Mouse (Mus musculus) testis, postnatal 14 days (tissue): ENCODE measurements around the gene Ccsap.

Experiments
- DNase-seq: peaks from one replicate; pipeline ENCODE4 v3.0.0; 2021; ENCODE audit warnings: low spot score

Ccsap gene

GRCm38 (mm10) chr8:123880271-123880670, 20.3 kb upstream of the Ccsap start:
- DNase-seq = no peak

DNA sequence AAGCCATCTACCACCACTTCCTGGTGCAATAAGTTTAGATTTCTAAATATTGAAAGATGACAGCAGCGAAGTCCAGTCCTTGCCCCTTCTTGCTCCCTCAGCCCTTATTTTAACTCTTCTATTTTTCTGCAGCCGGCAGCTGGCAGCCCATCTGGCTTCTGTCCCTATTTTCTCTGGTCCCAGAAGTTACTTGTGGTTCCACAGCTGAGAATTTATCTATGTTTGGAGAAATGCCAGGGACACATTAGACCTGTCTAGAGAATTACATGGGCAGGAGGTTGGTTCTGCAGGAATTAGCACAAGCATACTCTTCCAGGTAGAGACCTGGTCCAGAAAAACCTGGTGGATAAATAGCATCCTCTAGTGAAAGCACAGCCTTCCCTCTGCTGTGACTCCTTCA, 17.9 kb upstream of the Ccsap start:
- DNase-seq = no peak

- no peak for DNase-seq
These were observed 14.3 kb upstream of the Ccsap start for GRCm38 (mm10) chr8:123874324-123874723.

GRCm38 (mm10) chr8:123873364-123873763, 13.4 kb upstream of the Ccsap start:
- no peak for DNase-seq

DNA sequence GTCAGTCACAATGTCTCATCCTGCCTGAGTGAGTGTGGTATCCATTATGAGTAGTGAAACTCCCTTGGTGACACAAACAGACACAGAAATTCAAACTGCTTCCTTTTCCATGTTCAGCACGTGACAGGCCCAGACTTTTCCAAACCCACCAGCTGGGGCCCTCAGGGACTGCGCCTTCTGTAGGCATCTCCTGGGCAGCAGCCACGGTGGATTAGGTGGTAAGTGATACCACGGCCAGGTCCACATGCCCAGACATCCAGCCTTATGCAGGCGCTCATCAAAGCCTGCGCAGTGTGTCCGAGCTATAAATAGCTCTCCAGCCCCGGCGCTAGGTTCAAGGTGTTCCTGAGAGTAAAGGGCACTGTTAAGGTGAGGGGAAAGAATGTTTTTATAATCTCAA, 12.0 kb upstream of the Ccsap start:
- no peak for DNase-seq

DNA sequence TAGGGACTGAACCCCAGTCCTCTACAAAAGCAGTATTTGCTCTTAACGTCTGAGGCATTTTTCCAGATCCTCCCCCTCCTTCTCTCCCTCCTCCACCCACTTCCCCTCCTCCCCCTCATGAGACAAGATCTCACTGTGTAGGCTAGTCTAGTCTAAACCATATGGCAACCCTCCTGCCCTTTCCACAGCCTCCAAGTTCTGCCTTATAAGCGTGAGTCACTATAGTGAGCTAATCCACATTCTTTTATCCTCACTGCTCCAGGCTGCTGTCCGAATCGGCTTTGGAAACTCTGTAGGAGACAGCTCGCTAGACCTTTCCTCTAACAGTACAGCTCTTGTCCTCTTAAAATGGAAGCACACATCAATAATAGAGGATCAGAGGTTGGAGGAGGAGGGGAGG, 7.0 kb upstream of the Ccsap start:
- DNase-seq = no peak

- DNase-seq = no peak
These were observed 5.8 kb upstream of the Ccsap start for GRCm38 (mm10) chr8:123865786-123866185.

DNA sequence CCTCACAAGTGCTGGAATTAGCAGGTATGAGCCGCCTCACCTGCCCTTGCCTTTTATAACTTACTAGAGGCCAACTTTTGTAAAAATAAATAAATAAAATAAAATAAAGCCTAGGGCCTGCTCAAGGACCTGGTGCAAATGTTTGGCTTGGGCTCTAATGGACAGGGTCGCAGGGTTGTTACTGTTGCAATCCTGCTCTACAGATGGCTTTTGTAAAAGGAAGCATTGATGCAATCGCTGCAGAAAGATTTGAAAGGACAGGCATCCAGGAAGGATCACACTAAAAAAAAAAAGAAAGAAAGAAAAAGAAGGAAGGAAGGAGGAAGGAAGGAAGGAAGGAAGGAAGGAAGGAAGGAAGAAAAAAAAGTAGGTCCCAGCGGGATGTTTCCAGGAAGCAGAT, 377 bp upstream of the Ccsap start:
- DNase-seq = no peak

- peak; percentile 82 for DNase-seq
These were observed 915 bp downstream of the Ccsap start for GRCm38 (mm10) chr8:123858941-123859647.

DNA sequence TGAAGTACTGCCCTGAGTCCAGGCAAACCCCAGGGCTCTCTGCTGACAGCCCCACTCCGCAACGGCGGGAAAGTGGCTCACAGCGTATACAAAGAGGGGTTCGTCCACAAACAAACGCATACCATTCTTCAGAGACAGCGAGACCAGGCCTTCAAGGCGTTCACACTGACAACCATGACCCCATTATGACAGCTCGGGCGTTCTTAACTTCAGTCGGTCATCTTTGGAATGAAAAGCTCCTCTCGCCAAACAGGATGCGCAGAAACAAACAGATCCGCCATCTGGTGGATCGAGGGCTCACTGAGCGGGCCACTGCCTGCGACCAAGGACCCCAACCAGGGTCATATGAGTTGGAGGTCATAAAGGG, 1.5 kb downstream of the Ccsap start:
- DNase-seq = no peak

DNA sequence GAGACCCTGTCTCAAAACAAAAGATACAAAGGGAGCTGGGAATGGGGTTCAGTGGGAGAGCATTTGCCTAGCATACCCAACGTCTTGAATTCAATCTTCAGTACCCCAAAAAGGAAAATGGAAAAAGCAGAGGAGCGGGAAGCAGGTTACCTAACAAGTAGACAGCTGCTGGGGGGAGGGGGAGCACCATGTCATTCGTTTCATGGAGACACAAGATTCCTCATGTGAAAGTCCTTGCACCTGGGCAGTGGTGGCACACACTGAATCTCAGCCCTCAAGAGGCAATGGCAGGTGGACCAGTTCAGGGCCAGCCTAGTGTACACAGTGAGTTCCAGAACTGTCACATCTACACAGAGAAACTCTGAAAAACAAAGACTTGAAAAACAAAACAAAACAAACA, 2.6 kb downstream of the Ccsap start:
- no peak for DNase-seq

DNA sequence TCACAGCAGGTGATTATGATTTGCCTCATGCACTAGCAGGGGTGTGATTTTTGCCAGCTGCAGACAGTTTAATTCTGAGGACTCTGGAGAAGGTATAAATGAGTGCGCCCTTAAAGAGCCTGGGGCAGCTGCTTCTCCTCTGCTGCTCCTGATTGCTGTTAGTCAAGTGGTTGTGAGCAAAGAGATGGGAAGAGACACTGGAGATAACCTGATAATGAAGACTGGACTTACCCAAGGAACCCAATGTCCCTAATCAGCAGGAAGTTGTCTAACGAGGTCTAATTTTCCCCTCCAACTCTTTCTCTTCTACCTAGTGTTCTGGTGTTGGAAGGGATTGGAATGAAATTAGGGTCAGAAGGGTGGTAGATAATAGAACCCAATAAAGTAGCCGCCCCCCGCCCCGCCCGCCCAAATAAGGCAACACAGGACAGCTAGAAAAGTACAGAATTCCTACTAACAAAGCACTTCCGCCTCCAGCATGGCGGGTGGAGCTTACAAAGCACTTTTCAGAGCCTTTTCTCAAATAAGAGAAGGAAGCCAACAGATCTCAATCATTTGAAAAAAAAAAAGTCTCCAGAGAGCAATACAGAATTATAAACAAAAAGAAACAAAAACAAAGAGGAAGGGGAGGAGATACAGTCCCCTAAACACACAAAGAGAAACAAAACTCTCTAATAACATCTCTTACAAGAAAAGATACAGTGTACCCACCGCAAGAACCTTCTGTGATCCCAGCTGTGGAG, 5.1 kb downstream of the Ccsap start:
- DNase-seq = no peak

DNA sequence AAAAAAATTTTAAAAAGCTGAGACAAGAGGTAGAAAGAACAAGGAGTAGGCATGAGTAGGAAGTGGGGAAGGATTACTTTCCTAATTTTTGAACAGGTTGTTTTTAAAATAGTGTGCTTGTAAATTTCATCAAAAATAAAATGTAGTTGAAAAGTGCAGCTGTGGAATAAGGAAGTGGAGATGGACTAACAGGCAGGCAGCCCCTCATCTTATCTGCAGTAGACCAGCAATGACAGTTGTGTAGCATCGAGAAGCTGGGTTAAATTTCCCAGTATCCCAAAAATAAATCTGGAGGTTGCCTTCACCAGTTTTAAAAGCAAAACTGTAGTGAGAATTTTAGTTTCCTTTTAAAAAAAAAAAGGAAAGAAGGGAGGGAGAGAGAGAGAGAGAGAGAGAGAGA, 5.8 kb downstream of the Ccsap start:
- no peak for DNase-seq

DNA sequence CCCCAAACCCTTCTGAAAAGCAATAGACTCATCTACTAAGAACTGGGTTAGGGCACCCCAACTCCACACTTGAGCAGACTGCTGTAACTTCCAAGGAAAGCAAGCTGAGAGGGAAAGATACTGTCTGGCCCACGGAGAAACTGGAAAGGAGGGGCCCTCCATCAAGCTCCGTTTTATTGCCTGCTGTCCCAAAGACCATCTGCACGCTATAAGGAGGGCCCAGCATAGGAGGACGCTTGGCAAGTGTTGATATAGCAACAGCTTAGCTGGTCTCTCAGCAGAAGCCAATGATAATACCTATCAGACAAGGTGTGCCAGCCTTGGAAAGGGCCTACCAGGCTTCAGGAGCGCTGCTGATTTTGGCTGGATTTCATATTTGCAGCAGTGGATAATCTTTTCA, 8.4 kb downstream of the Ccsap start:
- DNase-seq = no peak

DNA sequence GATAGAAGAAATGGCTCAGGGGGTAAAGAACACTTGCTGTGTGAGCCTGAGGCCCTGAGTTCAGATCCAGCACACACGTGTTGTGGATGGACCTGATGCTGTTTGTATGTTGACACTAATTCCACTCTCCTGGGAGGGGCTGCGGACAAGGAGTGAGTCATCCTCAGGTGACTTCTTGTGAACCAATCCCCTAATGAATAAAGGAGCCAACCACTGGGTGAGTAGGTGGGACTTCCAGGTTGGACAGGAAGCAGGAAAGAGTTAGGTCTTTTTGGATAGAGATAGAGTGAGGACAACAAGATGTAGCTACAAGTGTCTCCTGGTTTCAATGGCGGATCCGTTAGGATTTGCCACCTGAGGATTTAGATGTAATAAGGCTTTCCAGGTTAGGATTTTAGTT, 10.7 kb downstream of the Ccsap start:
- no peak for DNase-seq

DNA sequence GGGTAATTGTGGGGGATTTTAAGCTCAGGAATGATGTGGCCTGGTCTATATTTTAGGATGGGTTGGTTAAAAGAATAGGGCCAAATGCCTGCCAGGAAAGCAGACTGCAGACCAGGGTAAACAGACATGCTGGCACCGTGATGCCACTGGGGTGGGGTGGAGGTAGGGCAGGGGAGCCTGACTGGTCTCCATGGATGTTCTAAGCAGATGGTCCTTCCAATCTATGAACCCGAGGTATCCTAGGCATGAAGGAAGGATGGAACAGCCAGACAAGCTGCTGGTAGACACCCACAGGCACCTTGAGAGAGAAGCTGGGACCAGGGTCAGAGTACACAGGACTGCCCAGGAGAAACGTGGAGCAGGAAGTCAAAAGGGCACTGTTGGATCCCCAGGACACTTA, 12.5 kb downstream of the Ccsap start:
- DNase-seq = no peak

DNA sequence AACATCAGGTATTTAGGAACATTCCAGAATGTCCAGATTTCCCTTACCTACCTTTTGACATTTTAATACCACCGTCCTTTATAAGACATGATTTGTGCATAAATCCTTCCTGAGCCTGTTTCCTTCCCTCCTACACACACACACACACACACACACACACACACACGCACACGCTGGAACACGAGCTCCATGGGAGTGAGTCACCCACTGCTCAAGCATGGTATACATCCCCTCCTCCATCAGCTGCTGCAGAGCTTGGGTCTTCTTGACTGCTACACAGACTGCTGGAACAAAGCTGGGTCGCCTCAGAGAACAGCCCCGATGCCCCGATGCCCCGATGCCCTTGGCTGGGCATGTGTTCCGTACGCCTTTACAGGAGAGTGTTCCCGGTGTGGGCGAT, 13.5 kb downstream of the Ccsap start:
- no peak for DNase-seq

GRCm38 (mm10) chr8:123845991-123846390, 14.0 kb downstream of the Ccsap start:
- DNase-seq = no peak

GRCm38 (mm10) chr8:123845114-123845513, 14.9 kb downstream of the Ccsap start:
- no peak for DNase-seq

DNA sequence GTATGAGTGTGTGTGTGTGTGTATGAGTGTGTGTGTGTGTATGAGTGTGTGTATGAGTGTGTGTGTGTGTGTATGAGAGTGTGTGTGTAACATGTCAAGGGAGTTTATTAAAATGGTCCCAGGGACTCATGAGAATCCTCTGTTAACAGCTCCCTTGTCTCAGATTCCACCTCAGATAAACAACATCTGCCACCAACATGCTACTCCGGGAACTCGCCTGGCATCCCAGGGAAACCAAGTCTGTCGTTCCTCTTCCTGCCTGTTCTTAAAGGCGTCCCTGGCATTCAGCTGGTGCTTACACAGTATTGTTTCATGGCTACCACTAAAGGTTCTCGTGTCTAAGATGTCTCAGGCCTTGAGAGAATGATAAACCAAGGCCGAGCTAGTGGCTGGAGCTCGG, 15.7 kb downstream of the Ccsap start:
- no peak for DNase-seq

DNA sequence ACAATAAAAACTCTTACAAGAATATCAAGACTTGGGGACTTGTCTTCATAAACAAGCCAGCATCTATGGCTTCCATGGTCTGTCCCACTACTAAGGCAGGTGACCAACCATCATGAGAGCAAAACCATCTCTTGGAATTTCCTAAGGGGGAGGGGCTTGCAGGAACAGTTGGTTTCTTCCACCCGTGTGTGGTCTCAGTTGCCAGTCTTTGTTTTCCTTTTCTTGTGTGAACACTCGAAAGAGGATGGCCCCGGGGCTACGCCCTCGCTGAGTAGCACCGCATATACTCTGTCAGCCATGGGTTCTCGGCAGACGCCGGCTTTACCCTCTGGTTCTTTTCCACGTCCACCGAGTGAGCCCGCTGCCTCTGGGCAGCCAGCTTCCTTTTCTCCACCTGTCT, 17.9 kb downstream of the Ccsap start:
- no peak for DNase-seq

GRCm38 (mm10) chr8:123840578-123841345, 19.2 kb downstream of the Ccsap start:
- no peak for DNase-seq

DNA sequence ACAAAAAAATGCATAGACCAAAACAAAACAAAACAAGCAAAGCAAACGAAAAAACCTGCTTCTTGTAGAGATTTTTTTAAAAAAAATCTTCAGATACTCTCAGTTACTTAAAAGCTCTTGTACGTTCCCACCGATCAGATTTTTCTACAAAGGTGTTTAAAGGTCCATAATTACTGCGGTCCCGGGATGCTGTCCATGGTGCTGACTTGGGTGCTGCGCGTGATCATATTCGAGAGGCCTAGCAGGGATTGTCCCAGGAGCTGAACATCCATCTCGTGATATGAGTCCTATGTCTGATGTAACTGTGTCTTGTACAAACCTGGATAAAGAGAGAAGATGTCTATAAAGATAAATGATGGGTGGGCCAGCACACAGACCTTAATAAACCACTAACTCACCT, 21.5 kb downstream of the Ccsap start:
- no peak for DNase-seq
